Mouse (Mus musculus): ENCODE measurements around the gene Snorc. TPM values are rescaled to one million over a fixed set of nuclear protein-coding genes. Genes with fewer than 3 reads are reported as not detected.
A peak's percentile ranks its signal among the peaks of the same experiment; 100 is the strongest.

Gene Snorc
- total RNA-seq, 2 experiments from 2014 or later, result 0.82 TPM; not detected in 1

DNA sequence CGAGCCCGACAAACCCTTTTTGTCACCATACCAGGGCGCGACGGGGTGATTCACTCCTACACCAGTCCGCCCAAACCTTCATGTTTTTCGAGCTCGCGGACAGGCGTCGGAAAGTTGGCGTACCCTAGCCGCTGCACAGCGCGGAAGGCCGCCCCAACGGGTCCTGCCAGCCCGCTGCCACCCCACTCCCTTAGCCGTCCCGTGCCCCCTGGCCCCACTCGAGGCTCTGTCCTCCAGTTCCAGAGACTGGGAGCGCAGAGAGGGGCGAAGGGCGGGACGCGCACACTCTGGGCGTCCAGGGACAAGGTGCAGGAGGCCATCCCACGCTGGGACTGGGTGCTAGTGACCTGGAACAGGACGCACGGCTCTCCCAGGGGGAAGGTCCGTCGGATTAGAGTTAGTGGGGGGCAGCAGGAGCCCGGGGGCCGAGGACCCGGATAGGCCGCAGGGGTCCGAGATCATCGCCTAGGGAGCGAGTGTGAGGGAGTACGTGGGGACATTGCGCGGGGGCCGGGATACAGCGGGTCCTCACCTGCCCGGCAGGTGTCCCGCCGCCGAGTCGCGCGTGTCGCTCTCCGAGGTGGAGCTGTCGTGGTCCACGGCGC lies 39.6 kb downstream of the Snorc start, which contains the start of gene Neu2:
Gene Neu2 (plus strand): TSS at position 329 of the 605 bp plus-strand sequence.
- no peak for DNase-seq (ENCODE audit: low spot score in 2 of 2)

DNA sequence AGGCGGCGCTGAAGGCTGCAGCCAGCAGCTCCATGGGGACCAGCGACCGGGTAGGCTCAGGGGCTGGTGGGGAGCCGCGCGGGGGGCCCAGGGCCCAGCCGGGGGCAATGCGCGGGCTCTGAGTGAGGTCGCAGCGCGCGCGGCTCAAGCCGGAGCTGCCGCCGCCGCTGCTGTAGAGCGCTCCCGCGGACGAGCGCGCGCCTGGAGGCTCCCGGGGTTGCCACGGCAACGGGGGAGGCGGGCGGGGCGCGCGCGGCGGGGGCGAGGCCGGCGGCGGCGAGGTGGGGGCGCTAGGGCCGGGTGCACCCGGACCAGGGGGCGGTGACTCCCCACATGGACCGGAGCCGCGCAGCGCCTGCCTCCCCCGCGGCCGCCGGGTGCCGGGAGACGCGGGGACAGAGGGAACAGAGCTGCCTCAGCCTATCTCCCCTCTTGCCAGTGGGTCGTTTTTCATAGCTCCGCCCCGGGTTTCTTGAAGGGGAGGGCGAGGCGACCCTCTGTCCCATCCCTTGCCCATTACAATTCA lies 40.2 kb downstream of the Snorc start:
- peak; percentile 67 to 79 for DNase-seq (ENCODE audit: low spot score in 2 of 2)

DNA sequence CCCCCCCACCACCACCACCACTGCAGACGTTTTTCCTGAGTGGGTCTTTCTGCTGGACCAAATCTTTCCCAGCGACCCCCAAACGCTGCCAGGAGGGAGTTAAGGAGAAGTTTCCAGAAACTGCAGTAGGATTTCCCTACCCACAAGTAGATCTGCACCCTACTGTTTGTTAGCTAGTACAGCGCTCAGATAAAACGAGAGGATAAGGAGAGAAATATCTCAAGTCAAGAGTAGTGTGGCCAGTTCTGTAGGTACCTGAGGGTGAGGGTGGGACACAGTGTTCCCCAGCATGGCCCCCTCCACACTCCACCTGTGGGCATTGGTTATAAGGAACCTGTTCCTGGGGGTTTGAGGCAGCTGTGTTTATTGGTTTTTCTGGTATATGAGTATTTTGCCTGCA lies 40.8 kb downstream of the Snorc start:
- DNase-seq (ENCODE audit: low spot score in 2 of 2), result no peak

- DNase-seq (ENCODE audit: low spot score in 2 of 2), result no peak
These were observed 50.4 kb downstream of the Snorc start for GRCm38 (mm10) chr1:87520467-87520866.

GRCm38 (mm10) chr1:87521523-87521922 lies 51.5 kb downstream of the Snorc start:
- no peak for DNase-seq (ENCODE audit: low spot score in 2 of 2)

- DNase-seq (ENCODE audit: low spot score in 2 of 2), result no peak
These were observed 55.0 kb downstream of the Snorc start for GRCm38 (mm10) chr1:87525041-87525440.

Other genes with a start within 250 kb of the Snorc start
- gene Efhd1, start 205.9 kb upstream of the Snorc start, total RNA-seq (2021), result 10 to 100 TPM; 12.6 to 14.7 TPM
- gene Gigyf2, start 143.3 kb upstream of the Snorc start, total RNA-seq (2021), result 100 to 1,000 TPM; 133 to 144 TPM
- gene Kcnj13, start 75.5 kb upstream of the Snorc start, total RNA-seq (2021), result 1 to 10 TPM; 3.1 to 4.5 TPM
- 1 to 10 TPM; 6.3 to 7.1 TPM for gene Neu2, start 39.6 kb downstream of the Snorc start, total RNA-seq (2021)
- 100 to 1,000 TPM; 357 to 374 TPM for gene Ngef, start 103.6 kb downstream of the Snorc start, total RNA-seq (2021)
- gene Inpp5d, start 150.0 kb downstream of the Snorc start, total RNA-seq (2021), result 10 to 100 TPM; 14.9 to 15.3 TPM

Data from left cerebral cortex, adult 18-20 months (tissue).